Mouse (Mus musculus) retina, postnatal 1 day (tissue): ENCODE data around the gene Pdhx.

Experiments used
- DNase-seq: peaks from one replicate; pipeline ENCODE4 v3.0.0-alpha.2; 2012

The Pdhx gene

GRCm38 (mm10) chr2:103058266-103058665 is 15.0 kb downstream of the Pdhx start:
- DNase-seq = no peak

DNA sequence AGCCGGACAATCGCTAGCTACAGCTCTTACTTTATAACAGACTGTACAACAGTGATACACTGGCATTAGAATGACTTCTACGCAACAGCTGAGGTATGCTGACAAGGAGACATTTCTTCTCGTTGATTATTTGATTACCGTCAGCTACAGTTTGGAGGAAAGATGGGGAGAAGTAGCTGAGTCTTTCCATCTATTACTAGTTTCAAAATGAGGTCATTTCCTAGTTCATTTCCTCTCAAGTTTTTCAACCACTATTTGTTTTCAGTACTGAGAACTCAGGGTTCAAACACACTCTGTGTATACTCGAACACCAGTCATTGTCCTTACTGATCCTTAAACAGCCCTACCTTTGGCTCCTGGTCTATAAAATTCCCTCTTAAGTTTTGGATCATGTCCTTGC is 17.5 kb downstream of the Pdhx start:
- DNase-seq = no peak

DNA sequence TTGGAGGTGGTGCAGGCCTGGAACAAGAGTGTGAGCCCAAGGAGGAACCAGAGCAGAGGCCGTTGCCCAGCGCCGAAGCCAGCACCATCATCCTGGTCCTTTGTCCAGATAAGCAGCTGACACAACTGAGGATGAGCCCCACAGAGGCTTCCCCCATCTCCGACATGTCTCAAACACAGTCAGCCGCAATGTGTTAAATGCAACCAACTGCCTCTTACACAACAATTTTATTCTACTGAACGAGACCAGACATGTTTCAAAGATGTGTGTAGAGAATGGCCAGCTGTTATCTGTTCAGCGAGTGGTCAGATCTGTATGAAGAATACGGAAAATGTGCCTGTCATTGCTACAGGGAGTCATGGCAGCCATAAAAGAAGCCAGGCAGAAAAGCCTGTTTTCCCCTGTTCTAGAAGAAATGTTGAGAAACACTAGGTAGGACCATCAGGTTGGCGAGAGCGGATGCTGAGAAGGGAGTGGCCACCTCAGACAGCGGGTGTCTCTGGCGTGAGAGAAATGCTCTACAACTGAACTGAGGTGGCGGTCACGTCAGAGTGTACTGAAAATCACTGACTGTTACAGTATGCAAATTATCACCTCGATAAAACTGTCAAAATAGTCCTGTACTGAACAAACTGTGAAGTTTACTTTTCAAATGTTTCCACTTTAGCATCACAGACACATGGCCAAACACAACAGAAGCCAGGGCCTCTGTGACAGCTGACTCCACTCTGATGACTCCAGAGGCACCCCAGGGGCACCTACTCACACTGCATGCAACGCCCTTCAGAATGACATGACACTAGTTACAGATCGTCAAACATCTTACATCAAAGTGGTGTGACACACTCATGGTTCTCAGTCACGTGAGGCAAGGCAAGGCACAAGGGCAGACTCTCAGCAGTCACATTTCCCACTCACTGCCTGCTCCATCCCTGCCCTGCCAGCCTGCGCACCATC is 21.1 kb downstream of the Pdhx start:
- DNase-seq = no peak

GRCm38 (mm10) chr2:103045286-103045685 is 28.0 kb downstream of the Pdhx start:
- DNase-seq = peak; percentile 18

GRCm38 (mm10) chr2:103040896-103041295 is 32.4 kb downstream of the Pdhx start:
- DNase-seq = peak; percentile 32

DNA sequence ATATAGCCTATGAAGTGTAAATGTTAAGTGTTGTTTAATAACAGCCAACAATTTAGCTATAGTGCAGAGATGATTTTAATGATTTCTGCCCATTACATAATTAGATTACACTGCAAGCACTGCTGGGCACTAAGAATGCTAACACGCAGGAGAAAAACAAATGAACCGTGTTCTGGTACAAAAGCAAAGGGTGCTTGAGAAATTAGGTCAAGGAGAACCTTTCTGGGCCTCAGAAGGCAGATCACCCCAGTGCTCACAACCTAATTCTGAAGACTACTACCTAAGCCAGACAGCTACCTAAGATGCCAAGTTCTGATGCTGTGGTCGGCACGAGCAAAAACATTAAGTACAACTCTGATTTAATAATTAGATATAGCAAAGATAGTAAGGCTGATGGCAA is 35.5 kb downstream of the Pdhx start:
- peak; percentile 60 for DNase-seq

DNA sequence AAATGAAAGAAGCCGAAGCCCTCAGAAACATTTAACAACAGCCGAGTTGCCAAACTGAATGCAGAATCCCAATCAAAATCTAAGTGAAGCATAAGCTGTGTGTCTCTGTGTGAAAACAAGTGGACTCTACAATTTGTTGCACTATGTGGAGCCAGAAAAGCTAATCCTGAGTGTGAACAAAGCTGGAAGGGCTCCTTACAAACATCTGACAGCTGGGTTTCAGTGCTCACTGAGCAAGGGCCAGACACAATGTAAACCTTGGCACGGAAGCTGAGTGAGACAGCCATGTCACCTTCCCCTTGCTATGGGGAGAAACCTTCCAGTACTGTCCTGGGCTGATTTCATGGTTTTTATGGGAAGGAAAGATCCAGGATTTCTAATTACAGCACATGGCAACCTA is 50.6 kb downstream of the Pdhx start:
- no peak for DNase-seq

GRCm38 (mm10) chr2:103020191-103020987 is 52.9 kb downstream of the Pdhx start:
- DNase-seq = peak; percentile 41

GRCm38 (mm10) chr2:103018817-103019494 is 54.4 kb downstream of the Pdhx start:
- DNase-seq = peak; percentile 68

GRCm38 (mm10) chr2:103017391-103017824 is 55.9 kb downstream of the Pdhx start:
- DNase-seq = no peak

- no peak for DNase-seq
These were observed 57.2 kb downstream of the Pdhx start for GRCm38 (mm10) chr2:103016089-103016488.

GRCm38 (mm10) chr2:103012782-103013575 is 60.3 kb downstream of the Pdhx start:
- no peak for DNase-seq

GRCm38 (mm10) chr2:103008221-103008620 is 65.1 kb downstream of the Pdhx start:
- DNase-seq = no peak

DNA sequence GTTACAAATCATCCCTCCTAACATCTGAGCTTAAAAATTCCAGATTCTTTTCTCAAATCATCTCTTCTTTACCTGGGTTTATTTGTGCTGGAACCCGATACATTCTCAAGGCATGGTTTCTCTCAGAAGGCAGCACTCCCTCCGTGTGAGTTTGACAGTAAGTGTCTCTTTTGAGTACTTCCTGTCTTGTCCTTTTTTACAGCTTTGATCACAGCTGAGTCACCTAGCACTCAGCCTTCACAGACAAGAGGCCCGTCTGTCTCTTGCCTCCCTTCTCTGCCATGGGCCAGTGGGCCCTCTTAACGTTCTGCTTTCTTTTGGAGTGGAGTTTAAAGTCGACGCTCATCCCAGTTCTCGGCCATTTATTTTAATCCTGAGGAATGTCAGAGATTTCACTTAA is 68.7 kb downstream of the Pdhx start:
- DNase-seq = no peak

DNA sequence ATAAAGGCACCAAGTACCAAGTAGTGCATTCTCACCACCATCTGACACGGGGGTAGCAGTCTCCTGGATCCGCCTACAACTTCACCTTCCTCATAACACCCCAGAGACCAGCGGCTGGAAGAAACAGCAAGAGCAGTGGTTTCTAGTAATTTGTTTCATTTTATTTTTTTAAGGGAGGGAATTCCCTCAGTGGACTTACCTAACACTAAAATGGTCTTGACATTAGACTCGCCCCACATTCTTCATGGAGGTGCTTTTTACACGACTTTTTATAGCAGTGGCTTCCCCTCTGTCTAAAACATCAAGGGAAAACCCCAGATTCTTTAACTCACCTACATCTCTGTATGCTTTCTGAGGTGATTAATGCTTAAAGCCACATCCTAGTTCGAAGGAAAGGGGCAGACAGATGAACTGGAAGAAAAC is 74.1 kb downstream of the Pdhx start:
- DNase-seq = no peak

GRCm38 (mm10) chr2:102998356-102998755 is 75.0 kb downstream of the Pdhx start:
- DNase-seq = peak; percentile 47

DNA sequence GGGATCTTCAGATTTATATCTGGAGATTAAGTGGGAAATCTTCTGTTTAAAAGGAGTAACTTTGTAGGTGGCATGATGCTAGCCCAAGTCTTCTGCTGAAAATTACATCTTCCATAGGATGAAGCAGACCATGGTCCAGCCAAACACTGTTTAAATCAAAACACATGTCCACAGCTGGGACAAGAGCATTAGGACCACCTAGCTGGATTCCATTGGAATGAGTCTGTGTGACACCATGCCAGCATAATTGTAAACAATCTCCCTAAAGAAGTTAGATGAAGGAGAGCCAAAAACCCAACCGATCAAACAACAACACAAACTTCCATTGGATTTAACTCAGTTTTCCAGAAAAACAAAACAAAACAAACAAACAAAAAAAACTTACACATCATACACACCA is 75.4 kb downstream of the Pdhx start:
- no peak for DNase-seq

DNA sequence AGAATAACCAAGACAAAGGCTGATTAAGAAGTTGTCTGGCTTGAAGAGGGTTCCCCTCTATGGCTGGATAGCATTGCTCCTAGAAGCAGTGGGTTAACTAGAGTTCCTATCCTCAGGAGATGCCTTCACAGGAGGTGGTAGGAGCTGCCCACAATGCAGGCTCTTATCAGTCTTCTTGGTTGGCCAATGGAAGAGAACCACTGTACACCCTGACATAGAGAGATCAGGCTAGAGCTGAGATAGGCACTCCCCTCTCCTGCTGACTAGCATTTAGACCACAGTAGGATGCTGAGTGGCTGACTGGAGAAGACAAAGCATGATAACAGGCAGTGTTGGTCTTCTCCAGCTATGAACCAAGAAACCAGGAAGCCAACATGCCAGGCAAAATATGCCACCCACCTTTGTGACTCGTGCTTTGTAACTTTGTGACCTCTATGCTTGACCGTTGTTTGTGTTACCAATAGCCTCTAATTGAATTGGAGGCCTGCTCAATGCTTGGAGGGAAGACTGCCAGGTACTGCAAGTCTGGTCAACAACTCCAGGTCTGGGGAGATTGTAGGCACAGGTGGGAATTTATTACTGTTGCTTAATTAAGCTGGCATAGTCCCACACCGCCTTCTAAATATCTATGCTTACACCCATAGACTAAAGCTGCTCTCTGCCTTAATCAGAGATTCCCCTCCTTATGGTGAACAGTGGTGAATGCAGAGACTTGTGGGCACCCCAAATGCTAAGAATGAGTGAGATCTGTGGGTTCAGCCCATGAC is 79.3 kb downstream of the Pdhx start:
- no peak for DNase-seq

GRCm38 (mm10) chr2:102992405-102992804 is 80.9 kb downstream of the Pdhx start:
- DNase-seq = no peak

- DNase-seq = no peak
These were observed 83.0 kb downstream of the Pdhx start for GRCm38 (mm10) chr2:102990301-102990702.

DNA sequence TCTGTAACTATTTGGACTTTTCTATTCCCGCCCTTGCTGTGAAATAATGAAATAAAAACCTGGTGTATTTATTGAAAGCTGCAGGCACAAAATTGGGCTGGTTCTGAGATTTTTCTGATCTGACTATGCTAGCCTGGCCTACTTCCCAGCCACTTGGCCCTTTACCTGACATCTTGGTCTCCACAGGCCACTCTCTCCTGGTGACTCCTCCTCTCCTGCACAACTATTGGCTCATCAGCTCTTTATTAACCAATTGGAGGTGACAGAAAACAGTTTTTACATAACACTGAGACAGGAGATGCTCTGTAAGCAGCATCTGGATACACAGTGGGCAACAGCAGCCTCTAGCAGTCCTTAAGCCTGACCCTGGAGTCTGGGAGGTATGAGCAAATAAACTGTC is 83.9 kb downstream of the Pdhx start:
- DNase-seq = no peak

- no peak for DNase-seq
These were observed 85.7 kb downstream of the Pdhx start for GRCm38 (mm10) chr2:102987708-102988010.
